Mouse (Mus musculus) T-helper 2 cell (primary cell): Measurements from ENCODE around the gene Slc17a2.

Experiments
- in situ Hi-C: fragments of 300-600 bp; cut with MboI, MseI; formaldehyde crosslinking; loops from one replicate; pipeline ENCODE4 v1.15.1; 2025; ENCODE audit warnings: high pct_unique_total_duplicates

Slc17a2 gene

DNA sequence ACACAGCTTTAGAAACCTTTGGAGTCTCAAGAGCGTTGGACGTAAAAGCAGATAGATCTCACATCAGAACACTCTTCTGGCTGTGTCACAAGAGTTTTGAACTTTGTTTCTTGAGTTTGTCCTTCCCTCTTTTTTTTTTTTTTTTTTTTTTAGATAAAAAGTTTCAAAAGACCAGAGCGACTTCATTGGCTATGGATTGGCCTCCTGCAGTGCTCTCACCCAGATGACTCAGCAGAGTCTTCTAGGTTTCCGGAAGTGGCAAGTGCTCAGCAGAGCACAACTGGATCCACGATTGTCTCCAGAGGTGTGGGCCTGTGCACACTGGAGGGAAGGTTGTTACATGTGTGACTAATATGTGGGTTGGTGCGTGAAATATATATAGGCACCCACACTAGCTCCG is 28.5 kb upstream of the Slc17a2 start:
- in situ Hi-C loops: no loop called here

DNA sequence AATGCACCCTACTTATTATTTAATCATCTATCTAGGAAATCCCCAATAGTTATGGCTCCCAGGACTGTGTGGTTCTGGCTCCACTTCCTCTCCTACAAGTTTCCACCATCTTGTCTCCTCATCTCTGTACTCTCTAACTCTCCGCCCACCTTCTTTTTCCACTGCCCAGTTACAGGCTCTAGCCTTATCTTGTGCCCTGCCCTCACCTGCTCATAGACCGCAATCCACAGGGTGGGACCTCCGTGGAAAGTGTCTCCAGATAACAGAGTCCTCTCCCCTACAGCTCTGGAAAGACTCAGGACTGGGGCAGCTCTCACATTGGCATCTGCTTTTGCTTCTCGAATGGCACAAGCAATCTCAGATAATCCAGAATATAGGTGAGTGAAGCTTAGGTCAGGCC is 27.8 kb upstream of the Slc17a2 start:
- in situ Hi-C loops: no loop called here

DNA sequence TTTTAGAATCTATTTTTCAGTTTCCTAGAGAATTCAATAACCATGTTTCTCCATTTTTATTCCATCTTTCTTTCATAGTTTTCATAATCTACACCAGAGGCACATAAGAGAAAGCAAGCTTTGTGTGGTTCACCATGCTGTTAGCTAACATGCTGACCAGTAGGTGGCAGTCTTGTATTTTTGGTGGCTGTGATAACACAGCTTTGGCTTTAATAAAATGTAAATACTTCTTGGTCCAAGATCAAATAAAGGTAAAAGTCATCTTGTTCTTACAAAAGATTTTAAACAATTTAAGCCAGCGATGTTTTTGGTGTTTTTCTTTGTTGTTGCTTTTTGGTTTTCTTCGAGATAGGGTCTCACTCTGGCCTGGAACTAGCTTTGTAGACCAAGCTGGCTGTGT is 14.3 kb upstream of the Slc17a2 start:
- in situ Hi-C loops: no loop called here

DNA sequence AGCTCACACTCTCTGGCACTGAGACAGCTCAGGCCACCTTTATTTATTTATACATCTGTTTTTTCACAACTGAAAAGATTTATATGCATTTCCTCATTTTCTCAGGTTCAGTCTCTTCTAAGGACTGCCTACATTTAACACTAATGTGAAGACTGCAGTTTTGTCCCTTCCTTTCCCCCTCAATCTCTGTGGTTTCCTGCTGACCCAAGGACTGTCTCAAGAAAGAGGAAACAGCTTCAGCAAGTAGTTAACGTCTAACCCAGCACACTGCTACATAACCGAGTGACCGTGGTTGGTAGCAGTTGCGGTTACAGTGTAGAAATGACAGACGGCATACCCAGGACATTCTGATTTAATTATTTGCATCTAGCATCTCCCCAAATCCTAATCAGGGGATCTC is 7.4 kb upstream of the Slc17a2 start:
- in situ Hi-C loops: no loop called here

DNA sequence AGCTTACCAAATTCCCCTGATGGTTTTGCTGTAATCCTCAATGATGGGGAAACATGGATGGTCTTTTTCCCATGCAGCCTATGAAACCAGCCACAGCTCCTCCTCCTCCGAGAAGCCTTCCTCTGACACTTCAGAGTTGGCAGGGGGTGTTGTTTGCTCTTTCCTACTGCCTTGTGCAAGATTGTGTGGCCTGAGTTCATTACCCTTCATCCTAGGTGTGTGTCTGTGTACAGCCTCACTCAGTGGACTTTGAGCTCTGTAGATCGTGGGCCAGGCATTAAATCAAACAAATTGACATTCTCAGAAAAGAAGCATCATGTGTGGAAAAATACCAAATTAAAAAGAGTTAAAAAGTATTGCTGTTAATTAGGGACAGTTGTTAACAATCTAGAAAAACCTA is 2.3 kb upstream of the Slc17a2 start:
- in situ Hi-C loops: no loop called here

DNA sequence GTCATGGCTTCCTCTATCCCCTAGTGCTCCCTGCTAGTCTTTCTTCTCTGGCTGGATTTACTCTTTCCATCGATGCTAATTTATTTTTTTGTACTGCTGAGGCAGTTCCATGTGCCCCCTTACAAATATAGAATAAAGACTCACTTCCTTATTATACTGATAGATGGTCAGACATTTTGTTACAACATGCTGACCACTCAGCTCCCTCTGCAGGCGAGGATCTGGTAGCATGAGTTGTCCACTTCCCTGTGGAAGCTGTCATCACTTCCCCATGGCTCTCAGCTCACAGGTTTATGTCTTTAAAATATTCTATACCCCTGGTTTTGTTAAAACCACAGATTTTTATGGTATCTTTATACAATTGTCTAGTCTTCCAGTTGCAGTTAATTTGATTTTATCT is 9.4 kb downstream of the Slc17a2 start:
- in situ Hi-C loops: no loop called here

DNA sequence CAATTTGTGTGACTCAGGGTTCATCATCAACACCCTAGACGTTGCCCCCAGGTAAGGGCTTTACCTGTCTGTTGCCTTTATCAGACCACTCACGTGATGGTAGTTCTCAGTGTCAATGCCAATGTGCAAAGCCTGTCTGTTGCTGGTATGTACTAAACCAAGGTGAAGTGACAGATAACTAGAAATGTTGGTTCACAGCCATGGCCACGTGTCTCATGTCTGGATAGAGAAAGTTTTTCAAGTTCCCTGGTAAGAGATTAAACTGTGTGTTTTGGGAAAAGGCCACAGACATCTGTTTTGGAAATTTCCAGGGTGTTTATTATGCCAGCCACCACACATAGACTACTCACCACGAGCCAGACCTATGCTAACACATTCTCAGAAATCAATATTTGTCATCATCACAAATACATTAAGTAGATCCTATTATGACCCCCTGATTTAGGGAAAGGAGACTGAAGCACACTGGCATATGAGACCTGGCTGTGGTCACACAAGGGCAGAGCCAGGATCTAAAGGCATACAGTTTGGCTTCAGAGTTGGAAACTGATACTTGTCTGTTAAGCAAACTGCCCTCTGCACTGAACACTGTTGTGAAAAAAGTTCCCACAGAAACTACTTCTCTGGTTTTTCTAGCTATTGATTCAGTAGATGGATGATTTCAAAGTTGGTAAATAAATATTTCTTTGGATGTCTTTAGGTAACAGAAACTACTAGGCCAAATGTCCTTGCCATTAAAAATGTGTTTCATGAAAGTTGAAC is 13.6 kb downstream of the Slc17a2 start:
- in situ Hi-C loops: no loop called here

DNA sequence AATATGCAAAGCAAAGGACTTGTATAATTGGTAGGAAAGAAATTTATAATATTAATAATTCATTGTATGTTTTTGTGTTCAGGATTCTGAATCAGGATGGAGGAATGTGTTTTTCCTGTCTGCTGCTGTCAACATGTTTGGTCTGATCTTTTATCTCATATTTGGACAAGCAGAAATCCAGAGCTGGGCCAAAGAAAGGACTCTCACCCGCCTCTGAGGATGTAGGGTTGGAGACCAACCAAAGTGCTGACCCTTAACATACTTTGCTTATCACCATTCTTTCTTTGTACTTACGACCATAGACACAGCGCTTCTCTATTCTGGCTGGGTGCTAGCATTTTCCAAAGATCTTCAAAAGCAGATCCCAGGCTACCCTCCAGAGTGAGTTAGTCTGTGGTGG is 15.4 kb downstream of the Slc17a2 start:
- in situ Hi-C loops: no loop called here

DNA sequence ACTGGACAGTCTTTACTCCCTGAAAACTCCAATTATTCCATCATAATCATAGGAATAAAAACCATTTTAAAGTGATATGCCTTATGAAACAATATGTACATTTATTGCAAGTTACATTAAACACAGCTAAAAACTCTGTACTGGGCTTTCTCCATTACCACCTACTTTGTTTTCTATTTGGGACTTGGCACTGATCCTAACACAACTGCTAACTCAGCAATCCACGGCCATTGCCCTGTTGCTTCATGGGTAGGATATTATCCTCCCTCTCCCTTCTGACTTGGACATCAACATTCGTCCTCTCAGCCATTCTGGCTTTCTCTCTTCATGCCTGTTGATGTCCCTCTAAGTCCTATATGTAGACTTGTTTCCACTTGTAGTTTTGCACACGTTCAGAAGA is 19.8 kb downstream of the Slc17a2 start:
- in situ Hi-C loops: no loop called here

DNA sequence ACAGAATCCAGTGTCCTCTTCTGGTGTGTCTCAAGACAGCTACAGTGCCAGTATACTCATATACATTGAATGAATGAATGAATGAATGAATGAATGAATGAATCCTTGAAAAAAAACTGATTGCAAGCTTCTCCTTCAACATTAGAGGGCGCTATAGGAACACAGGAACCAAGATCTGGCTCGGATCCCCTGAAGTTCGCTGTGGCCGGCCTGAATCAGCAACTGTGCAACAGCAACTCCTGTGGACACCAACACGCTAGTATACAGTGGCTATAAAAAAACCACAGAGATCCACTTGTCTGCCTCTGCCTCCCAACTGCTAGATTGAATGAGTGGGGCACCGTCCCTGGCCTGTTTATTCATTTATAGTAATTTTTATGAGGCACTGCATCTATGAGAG is 26.3 kb downstream of the Slc17a2 start:
- in situ Hi-C loops: loop anchor here (10.0 kb wide), 1 partner anchor 462 kb away; no protein-coding TSS in a partner anchor

DNA sequence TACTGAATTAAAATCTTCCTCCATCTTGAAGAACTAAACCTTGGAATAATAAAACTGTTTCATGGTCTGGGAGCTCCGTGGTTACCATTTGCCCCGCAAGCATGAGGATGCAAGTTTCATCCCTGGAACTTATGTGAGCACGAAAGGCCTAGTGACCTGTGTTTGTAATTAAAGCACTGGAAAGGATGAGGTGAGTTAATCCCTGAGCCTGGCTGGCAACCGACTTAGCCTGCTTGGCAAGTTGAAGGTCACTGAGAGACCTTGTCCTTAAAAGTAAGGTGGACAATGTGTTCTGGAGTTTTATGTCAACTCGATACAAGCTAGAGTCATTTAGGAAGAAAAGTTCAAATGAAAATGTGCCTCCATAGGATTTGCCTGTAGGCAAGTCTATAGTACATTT is 28.0 kb downstream of the Slc17a2 start:
- in situ Hi-C loops: loop anchor here (10.0 kb wide), 1 partner anchor 460 kb away; no protein-coding TSS in a partner anchor

DNA sequence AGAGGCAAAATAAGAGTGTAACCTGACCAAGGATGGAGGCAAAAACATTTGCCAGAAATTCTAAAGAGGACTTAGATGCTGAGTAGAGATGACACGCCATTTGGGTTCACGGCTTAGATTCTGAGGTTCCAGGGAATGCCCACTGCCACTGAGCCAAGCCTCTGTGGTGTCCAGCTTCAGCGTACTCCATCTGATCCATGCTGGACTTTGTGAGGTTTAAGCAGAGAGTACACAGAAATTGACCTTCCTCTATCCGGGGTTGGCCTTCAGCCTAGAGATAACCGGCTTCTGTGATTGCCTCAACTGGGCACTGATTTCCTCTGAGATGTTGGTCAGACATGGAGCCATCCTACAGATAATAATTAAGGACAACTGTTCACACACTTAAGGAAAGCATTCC is 29.8 kb downstream of the Slc17a2 start:
- in situ Hi-C loops: loop anchor here (10.0 kb wide), 1 partner anchor 458 kb away; no protein-coding TSS in a partner anchor

DNA sequence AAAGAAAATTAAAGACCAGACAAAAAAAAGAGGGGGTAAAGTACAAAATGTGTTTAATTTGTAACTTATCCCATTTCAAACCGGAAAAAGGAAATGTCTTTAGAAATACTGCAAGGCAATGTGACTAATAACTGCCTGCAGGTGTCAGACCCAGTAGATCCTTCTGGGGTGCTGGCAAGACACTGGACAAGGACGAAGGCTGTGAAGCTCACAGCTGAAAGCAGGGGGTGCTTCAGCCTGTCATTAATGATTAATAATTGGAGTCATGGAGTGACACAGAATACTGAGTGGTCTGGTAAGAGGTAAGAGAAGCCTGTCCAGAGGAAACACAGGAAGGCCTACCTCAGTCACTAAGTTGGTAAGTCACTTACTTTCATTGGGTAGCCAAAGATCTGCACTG is 32.5 kb downstream of the Slc17a2 start, which contains the start of gene Slc17a3:
Slc17a3 (plus strand) TSS at position 127 of the 400 bp plus-strand sequence.
- in situ Hi-C loops: loop anchor here (10.0 kb wide), 1 partner anchor 455 kb away; no protein-coding TSS in a partner anchor

DNA sequence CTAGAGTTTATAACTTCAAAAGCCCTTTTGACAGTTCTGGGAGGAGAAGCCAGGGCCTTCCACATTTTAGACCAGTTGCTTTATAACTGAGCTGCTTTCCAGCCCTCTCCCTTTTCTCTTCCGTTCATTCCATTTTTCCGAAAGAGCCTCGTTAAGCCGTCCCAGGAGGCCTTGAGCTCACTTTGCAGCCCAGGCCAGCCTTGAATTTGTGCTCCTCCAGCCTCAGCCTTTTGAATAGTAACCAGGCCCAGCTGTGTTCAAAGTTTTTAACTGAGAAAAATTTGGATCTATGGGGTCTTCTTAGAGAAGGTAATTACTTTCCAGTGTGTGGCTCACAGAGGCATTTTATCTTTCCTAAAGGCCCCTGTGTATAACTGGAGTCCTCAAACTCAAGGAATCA is 39.1 kb downstream of the Slc17a2 start:
- in situ Hi-C loops: no loop called here

DNA sequence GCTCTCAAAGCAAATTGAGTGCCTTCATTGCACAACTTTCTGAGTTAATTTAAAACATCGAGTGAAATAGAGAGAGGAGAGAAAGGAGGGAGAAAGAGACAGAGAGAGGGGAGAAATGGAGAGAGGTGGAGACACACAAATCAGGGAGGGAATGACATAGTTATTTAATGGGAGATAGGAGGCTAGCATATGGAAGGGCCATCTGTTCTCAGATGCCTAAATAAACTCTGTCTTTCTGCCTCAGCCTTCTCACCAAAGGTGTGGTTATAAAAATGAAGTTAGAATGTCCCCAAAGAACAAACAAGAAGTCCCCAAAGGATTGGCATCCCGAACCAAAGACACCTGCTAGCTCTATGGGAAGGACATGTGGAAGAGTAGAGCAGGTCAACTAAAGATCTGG is 42.5 kb downstream of the Slc17a2 start:
- in situ Hi-C loops: no loop called here

DNA sequence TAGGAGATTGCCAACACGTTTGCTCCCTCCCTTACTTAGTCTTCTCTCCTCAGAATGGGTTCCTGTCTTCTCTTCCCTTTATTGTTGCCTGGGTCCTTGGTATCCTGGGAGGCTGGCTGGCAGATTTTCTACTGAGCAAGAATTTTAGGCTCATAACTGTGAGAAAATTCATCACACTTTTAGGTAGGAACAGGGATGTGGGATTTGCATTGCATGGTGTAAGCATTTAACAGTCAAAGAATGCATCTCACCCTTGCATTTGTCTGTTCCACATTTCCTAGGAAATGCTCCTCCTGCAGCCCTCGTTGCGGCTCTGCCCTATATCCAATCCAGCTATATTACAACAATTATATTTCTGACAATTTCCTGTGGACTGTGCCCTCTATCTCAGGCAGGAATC is 49.6 kb downstream of the Slc17a2 start:
- in situ Hi-C loops: no loop called here

DNA sequence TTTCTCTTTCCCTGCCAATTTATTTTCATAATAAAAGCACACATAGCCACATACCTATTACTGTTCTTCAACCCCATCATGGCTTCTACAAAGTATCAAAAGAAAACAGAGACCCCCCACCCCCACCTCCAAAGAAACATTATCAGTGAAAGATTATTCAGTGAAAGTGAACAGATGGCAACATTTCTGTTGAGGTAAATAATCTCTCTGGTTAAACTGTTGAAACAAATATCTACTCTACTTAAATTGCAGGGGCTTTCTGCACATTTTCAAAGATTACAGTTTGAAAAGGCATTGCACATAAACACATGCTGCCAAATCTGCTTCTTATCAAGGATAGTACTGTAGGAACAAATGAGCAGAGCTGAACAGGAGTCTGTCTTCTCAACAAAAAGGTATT is 55.0 kb downstream of the Slc17a2 start:
- in situ Hi-C loops: no loop called here

DNA sequence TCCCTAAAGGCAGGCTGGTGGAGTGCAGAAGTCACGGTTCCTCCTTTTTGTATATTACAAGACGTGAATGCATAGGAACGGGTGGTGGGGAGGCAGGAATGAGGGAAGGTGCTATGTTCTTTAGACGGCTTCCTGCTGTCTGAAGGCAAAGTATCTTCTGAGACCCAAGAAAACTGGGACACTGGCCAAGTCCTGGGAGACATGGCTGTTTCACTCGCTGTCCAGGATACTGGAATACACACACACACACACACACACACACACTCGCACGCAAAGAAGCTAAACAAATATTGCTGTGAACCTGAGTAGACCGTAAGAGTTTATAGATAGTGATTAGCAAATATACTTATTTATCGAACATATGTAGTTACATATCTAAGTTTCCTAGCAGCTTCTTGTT is 57.9 kb downstream of the Slc17a2 start:
- in situ Hi-C loops: no loop called here

DNA sequence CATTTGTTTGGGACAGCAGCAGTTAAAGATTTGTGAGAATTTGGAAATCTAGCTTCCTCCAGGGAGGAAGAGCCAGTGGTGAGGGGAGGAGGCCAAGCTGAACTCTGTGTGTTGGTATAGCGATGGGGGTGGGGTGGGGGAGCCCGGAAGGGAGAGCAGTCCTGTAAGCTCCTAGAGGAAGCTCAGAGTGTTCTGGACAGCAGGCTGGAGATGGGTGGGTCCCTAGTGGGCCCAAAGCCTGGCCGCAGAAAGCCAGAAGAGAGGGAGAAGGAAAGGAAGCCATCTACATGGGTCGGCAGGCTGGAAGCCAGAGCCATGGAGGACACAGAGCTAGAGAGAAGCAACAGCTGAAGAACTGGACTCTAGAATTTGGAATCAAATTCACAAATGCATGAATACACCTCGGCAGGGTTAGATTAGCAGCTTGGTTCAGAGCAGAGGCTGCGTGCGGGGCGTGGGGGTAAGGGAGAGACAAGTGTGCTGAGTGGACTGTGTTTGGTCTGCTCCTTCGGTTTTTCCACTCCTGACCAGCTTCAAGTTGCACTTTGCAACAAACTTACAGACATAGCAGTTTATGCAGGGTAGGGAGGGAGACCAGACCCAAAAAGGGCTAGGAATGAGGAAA is 59.4 kb downstream of the Slc17a2 start:
- in situ Hi-C loops: no loop called here

DNA sequence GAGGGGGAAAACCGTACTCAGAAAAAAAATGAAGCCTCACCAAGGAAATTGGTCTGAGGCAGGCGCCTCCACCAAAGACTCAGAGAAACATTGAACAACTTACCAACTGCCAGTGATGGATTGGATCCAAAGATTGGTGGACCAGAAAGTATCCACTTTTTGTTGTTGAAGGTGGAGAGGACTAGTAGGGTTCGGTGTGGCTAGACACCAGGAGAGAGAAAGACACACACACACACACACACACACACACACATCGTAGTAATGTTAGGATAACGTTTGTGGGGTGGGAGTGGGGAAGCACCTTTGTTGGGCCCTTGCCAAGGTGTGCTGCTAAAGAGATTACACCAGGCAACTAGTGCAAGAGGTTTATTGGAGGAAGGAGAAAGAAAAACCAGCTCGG is 60.2 kb downstream of the Slc17a2 start:
- in situ Hi-C loops: no loop called here

DNA sequence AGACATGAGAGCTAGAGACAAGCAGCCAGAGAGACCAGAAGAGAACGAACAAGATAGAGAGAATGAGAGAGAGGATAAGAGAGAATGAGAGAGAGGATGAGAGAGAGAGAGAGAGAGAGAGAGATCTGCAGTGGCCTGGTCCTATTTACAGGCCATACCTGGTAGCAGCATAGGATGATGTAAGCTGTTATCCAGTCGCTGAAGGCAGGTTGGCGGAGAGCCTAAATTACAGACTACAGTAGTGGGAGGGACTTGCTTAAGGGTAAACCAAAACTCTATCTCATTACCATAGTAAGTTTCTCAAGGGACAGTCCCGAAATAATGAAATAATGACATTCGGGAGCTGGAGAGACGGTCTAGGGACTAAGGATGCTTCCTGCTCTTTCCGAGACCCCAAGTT is 60.6 kb downstream of the Slc17a2 start, which contains the start of gene Slc17a1:
Slc17a1 (plus strand) TSS at position 346 of the 400 bp plus-strand sequence.
- in situ Hi-C loops: no loop called here

DNA sequence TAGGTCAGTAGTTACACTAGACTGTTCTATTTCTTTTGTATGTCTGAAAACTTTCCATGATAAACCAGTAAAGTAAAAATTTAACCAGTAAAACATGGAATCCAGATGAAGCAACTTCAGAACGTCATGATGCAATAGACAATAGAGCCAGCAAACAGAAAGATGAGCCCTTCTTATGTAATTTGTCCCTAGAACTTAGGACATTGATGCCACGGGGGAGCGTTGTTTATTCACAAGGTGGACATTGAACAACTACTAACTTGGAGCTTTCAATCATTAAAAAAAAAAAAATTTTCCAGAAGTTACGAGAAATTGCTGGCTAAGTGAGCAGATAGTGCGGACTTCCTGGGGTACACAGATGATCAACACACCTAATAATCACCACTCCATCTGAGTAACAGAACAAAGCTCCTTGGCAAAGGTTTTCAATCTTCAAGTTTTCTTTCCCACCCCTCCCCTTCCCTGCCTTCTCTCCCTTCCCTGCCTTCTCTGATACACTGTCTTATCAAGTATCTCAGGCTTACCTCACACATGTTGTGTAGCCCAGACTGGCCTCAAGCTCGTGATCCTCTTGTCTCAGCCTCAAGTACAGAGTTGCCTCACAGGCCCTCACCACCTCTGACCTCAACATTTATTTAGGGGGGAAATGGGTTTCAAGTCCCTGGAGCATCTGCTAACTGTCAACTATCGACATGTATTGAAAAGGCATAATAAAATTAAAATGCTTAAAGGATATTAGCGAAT is 62.2 kb downstream of the Slc17a2 start:
- in situ Hi-C loops: no loop called here
